Mouse (Mus musculus): ENCODE measurements around the gene Olfr63. TPM values are rescaled to one million over a fixed set of nuclear protein-coding genes. Genes with fewer than 3 reads are reported as not detected.

Olfr63 gene
- polyA plus RNA-seq, 1 experiment from 2014 or later = not detected

Other genes starting within 250 kb of the Olfr63 start
- gene Zfp763, start 231.3 kb upstream of the Olfr63 start, polyA plus RNA-seq (2014; fragmentation: Nextera tagmentation; extraction: Ambion mirVana) = 25.5 and 29.9 TPM in 2 replicates
- not detected in 2 replicates for gene 4921501E09Rik, start 196.6 kb upstream of the Olfr63 start, polyA plus RNA-seq (2014; fragmentation: Nextera tagmentation; extraction: Ambion mirVana)
- gene Zfp563, start 175.4 kb upstream of the Olfr63 start, polyA plus RNA-seq (2014; fragmentation: Nextera tagmentation; extraction: Ambion mirVana) = 24.4 and 26.6 TPM in 2 replicates
- 0.22 TPM in 1 of 2 replicates, not detected in the other for gene Morc2b, start 125.0 kb upstream of the Olfr63 start, polyA plus RNA-seq (2014; fragmentation: Nextera tagmentation; extraction: Ambion mirVana)
- gene Olfr55, start 96.2 kb upstream of the Olfr63 start, polyA plus RNA-seq (2014; fragmentation: Nextera tagmentation; extraction: Ambion mirVana) = not detected in 2 replicates
- not detected in 2 replicates for gene Olfr239, start 73.4 kb upstream of the Olfr63 start, polyA plus RNA-seq (2014; fragmentation: Nextera tagmentation; extraction: Ambion mirVana)
- not detected in 2 replicates for gene Olfr1564, start 43.0 kb upstream of the Olfr63 start, polyA plus RNA-seq (2014; fragmentation: Nextera tagmentation; extraction: Ambion mirVana)
- gene Zfp955a, start 9.5 kb upstream of the Olfr63 start, polyA plus RNA-seq (2014; fragmentation: Nextera tagmentation; extraction: Ambion mirVana) = 28.7 and 29.8 TPM in 2 replicates
- gene Zfp955b, start 24.9 kb downstream of the Olfr63 start, polyA plus RNA-seq (2014; fragmentation: Nextera tagmentation; extraction: Ambion mirVana) = 14.0 and 15.3 TPM in 2 replicates
- 33.4 and 38.3 TPM in 2 replicates for gene Zfp81, start 94.2 kb downstream of the Olfr63 start, polyA plus RNA-seq (2014; fragmentation: Nextera tagmentation; extraction: Ambion mirVana)
- gene Zfp101, start 130.0 kb downstream of the Olfr63 start, polyA plus RNA-seq (2014; fragmentation: Nextera tagmentation; extraction: Ambion mirVana) = 21.1 and 23.3 TPM in 2 replicates
- not detected in 2 replicates for gene Actl9, start 168.2 kb downstream of the Olfr63 start, polyA plus RNA-seq (2014; fragmentation: Nextera tagmentation; extraction: Ambion mirVana)